Mouse (Mus musculus) gastrocnemius, postnatal 25 days (tissue): Measurements from ENCODE around the gene Ehbp1l1. TPM values are rescaled to one million over a fixed set of nuclear protein-coding genes. Genes with fewer than 3 reads are reported as not detected.
"Not testable (repeated sequence)": the region's sequence is repeated elsewhere in the genome, so short reads cannot be mapped to it uniquely, and the experiment has no call there.

Experiments
- DNase-seq: peaks from one replicate; pipeline ENCODE4 v3.0.0; 2022
- total RNA-seq, 2 experiments: library from RNA; stranded (reverse); gene quantifications; 1 replicate in 1 of 2; 2 replicates in 1 of 2; pipeline ENCODE4 v1.2.3; 2021

Gene Ehbp1l1
- total RNA-seq, 2 experiments from 2014 or later, result 241 to 266 TPM

DNA sequence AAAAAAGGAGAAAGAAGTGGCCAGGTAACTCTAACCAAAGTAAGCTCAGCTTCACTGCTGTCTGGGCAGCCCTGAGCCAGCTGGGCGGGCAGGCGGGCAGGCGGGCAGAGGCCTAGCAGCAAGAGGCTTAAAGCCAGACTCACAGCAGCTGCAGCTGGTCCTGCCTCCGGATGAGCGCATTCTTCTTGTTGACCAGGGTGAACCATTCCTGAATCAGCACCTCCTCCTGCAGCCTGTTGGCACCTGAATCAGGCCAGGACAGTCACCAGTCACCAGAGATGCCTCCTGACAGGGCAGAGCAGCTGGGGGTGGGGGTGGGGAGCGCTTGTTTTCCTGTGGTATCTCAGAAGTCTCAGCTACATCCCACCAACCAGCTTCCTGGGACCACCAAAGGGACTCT is 16.0 kb downstream of the Ehbp1l1 start:
- DNase-seq, result no peak

DNA sequence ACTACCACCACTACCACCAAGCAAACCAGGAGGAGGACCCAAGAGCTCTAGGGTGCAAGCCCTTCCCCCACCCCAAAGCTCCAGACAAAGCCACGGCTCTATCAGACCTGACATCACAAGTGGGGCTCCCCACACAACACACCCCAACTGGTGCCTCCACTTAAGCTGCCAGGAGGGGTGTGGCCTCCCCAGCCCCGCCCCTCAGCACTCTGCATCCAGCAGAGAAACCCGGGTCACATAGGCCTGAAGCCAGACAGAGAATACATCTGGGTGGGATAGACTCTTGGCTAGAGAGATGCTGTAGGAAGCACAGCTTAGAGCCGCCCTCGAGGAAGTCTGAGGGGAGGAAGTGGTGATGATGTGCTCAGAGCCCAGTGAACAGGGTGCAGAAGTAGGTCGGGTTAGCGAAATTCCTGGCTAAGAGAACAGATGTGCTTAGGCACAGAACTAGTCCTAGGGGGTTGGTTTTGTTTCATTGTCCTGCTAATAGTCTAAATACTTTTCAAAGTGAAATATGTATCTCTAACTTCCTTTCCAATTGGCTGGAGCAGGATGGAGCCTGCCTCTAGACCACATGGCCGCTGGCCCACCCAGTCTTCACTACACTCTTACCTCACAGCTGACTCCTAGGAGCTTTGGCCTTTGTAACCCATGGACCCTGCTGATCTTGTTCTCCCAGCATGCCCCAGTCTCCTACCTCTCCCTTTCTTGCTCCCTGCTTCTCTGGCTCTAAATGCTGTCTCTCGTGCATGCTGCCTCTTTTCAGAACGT is 21.1 kb downstream of the Ehbp1l1 start:
- DNase-seq, result no peak

DNA sequence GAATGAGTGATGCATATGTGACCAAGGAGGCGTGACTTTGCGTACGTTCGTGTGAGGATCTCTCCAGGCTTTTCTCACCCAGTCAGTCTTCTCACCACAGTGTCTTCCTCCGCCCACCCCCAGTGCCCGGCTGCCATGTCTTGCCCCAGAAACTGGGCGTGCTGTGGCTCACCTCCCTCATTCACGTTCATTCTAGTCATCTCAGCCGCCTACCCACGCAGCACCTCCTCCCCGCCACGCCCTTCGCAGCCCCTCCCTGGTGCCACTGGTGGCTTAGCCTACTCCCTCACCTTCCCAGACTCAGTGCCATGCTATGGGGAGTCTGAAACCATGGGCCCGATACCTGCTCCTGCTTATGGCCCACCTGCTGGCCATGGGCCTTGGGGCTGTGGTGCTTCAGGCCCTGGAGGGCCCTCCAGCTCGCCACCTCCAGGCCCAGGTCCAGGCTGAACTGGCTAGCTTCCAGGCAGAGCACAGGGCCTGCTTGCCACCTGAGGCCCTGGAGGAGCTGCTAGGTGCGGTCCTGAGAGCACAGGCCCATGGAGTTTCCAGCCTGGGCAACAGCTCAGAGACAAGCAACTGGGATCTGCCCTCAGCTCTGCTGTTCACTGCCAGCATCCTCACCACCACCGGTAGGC is 21.8 kb downstream of the Ehbp1l1 start, which contains the start of gene Kcnk7:
TSS of gene Kcnk7 (plus strand) at position 205 of the 638 bp plus-strand sequence.
- no peak for DNase-seq

DNA sequence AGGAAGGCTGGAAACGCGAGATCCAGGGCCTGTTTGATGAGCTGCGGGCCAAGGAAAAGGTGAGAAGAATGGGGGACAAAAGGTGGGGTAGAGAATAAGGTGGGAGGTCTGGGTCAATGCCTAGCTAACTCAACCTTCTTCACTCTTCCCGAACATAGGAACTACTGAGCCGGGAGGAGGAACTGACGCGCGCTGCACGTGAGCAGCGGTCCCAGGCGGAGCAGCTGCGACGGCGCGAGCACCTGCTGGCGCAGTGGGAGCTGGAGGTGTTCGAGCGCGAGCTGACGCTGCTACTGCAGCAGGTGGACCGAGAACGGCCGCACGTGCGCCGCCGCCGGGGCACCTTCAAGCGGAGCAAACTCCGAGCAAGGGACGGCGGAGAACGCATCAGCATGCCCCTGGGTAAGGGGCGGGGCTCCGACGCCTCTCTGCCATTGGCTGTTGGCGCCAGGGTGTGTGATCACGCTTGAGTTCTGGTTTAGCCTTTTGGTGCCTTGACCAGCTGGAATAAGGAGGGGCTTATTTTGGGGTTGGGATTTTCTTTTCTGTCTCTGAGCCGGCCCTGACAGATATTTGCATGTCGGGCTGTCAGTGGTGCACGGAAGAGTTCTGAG is 30.2 kb downstream of the Ehbp1l1 start:
- DNase-seq, result no peak

DNA sequence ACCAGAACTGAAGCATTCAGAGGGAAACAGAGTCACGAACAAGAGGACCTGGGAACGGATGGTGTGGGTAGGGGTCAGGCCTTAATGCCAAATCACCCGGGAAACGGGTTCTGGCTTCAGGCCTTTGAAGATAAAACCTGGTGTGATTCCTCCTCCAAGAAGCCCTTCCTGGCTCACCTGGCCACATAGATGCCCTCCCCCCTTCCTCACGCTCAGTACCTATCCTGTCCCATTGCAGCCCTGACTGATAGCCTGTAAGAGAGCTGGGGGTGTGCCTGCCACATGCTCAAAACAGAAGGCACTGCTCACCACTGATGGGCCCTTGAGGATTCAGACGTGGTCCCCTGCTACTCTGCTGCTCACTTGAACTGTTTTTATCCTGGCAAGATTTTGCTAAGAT is 32.3 kb downstream of the Ehbp1l1 start:
- no peak for DNase-seq

DNA sequence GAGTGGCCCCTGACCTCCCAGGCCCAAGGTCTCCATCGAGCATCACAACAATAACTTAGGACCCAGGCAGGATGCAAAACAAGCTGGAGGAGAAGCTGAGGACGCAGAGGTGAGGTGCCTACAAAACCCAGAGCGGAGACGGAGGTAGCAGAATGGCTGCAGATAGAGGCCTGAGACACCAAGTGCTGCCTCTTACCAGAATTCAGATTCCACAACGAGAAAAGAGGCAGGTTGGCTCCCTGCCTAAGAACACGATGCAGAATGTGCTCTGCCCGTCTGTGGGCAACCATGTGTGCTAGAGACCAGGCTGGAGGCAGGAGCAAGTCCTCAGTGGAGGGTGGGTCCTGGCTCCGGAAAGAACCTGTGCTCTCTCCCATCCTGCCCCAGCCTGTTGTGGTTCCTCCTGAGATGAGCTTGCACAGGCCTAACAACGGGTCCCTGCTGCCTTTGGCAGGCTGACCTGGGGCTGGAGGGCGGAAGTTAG is 33.2 kb downstream of the Ehbp1l1 start:
- no peak for DNase-seq

DNA sequence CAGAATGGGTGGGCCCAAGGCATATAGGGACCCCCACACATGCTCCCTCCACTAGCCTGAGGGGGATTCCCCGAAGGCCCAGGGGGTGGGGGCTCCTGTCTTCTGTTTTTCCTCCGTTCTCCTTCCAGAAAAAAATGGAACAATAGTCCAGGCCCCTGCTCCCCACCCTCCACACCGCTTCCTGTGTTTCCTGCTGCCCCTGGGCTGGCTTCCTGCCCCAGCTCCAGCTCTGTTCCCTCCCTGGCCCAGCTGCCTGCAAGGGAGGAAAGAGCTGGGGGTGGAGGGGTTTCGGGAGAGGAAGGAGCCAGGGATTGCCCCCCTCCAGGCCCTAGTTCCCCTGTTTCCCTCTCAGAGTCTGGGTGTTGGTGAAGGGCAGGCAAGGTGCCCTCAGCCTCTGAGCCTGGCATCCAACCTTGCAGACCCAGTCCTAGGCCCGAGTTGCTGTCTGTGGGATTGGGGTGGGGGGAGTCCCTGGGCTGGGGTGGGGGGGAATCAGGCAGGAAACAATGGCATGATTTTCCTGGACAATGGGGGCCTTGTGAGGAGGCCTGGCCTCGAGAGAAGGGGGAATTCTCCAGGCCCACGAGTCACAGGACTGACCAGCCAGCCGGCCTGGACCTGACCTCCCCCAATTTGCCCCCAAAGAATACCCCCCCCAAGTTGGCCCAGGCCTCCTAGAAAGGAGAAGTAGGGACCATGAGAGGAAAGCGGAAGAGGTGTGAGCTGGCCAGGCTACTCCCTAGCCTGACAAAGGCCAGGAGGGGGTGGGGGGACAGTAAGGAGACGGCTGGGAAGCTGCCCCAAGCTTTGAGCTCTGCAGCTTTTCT is 33.8 kb downstream of the Ehbp1l1 start:
- DNase-seq, result peak; percentile 75

DNA sequence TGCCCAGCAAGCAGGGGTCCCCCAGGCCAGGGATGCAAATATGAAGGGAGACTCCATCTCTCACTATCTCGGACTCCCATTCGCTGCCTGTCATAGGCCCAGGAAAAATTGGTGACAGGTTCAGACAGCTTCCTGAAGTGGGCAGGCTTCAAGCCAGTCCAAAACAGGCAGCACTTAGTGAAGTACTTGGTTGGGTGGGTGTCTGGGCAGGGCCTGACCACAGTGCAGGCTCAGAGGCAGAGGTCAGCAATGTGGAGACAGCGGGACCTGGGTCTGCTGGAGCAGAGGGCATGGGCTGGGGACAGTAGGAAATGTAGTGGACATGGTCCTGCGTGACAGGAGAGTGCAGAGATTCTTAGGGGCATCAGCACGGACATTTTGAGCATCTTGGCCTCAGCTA is 34.5 kb downstream of the Ehbp1l1 start:
- DNase-seq, result no peak

DNA sequence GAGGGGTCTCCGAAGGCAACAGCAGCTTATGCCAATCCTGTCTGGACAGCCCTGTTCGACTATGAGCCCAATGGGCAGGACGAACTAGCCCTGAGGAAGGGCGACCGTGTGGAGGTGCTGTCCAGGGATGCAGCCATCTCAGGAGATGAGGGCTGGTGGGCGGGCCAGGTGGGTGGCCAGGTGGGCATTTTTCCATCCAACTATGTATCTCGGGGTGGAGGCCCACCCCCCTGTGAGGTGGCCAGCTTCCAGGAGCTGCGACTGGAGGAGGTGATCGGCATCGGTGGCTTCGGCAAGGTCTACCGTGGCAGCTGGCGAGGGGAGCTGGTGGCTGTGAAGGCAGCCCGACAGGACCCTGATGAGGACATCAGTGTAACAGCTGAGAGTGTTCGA is 35.8 kb downstream of the Ehbp1l1 start:
- DNase-seq, result no peak

DNA sequence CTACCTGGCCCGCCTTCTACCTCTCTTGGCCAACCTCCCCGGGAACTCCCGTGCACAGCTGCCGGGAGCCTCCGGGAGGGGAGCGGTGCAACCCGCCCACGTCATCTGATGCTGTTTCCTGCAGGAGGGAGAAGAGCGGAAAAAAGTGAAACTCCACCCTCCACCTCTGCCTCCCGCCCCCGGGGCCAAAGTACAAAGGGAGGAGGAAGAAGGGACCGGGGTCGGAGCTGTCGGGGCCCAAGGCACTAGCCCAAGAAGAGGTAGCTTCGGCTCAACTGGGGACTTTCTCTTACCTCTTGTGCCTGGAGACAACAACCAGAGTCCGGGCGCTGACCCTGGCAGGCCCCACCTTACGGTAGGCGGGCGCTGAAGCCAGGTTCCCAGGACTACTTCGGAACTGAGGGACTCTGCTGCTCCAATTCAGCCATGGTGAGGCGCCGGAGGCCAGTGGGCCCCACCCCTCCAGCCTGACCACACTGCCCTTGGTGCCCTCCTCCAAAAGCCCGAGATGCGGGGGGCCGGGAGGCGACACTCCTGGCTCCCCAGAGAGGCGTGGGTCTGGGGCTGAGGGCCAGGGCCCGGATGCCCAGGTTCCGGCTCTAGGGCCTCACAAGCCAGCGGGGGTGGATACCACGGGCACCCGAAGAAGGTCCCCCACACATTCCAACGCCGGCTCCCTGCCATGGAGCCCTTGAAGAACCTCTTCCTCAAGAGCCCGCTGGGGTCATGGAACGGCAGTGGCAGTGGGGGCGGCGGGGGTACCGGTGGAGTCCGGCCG is 36.4 kb downstream of the Ehbp1l1 start:
- DNase-seq, result peak; percentile 88

DNA sequence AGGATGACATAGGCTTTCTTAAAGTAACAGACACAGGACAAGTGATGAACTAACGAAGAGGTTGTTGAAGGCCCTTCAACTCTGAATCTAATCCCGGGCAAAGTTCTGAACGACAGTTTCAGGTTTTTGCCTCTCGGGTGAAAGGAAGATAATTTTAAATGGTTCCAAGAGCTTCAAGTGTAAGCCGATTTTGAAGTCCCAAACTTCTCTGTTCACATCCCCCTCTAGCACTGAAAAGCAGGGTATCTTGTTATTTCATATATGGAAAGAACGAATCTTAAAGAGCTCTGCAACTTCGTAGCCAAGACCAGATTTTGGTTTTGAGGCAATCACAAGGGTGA is 37.1 kb downstream of the Ehbp1l1 start:
- DNase-seq, result no peak

DNA sequence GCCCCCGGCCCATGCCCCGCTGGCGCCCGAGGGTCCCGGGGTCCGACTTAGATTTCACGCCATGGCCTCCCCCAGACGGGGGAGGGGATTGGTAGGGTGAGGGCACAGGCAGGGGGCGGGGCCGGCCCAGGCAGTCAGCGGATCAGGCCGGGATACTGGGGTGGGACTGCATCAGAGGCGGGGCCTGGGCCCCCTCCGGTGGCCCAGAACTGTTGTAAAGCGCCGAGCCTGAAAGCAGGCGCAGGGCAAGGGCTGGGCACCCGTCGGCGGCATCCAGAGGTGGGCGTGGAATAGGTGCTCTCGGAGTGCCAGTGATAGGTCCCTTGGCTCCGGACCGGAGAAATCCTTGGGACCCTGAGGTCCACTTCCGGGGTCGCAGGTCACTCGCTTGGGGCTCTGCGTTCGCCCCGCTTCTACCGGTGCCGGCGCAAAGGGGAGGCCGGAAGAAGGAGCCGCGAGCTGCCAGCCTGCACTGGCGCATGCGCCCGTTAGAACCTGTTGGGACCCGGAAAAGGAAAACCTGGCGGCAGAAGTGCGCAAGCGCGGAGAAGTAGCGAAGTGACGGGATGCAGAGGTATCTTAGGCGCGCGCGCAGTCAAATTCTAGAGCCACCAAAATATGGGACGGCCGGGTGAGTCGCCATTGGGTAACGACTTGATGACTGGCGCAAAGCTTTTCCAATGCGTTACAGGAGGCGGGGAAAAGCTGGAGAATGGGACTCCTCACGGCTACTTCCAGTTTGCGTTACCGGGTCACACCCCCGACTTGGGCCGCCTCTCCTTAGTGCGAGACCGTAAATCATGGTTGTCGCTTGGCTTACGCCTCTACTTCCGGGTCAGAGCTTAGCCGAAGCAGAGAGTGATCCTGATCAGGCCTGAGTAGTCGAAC is 37.7 kb downstream of the Ehbp1l1 start, which contains the start of the genes Map3k11 and Pcnx3:
TSS of gene Map3k11 (plus strand) at position 543 of the 888 bp plus-strand sequence.
TSS of gene Pcnx3 (minus strand) at position 709 of the 888 bp plus-strand sequence.
- DNase-seq, result peak; percentile 98

DNA sequence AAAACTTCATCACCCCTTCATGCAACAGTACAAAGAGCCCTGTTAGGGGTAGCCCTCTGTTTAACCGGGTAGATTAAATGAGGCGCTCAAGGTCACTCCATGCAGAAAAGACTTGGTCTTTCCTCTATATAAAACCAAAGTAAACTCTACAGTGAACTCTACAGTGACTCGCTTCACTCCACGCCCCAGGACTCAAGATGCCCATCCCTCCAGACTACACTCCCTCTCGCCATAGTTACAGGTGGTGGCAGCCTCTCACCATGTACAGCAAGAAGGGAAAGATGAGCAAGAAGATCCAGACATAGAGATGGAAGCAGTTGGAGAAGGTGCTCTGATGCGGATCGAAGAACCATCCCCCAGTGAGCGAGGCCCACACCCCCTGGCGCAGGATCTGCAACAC is 38.4 kb downstream of the Ehbp1l1 start:
- DNase-seq, result no peak

DNA sequence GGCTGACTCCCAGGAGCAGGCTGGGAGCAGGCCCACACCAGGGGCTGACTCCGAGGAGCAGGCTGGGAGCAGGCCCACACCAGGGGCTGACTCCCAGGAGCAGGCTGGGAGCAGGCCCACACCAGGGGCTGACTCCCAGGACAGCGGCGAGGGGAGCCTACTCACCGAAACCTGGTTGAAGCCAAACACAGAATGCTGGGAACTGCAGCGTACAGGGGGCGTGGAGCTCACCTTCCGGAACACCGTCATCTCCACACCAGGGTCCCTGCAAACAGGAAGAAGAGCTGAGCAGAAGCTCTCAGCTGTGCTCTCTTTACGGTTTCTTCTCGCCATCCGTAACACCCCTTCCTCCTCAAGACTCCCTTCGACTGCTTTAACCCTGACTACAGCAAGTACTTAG is 39.2 kb downstream of the Ehbp1l1 start:
- DNase-seq, result not testable (repeated sequence)

DNA sequence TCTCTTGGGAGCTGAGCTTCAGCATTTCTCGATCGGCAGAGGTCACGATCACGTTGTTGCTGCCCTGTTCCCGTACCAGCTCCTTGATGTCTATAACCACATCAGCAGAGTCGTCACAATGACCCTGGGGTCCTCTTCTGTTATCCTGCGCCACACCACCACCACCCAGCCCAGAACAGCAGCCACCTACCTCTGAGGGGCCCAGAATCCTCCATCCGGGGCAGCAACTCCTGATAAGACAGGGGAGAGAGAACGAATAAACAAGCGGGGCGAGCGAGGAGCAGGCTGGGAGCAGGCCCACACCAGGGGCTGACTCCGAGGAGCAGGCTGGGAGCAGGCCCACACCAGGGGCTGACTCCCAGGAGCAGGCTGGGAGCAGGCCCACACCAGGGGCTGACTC is 39.7 kb downstream of the Ehbp1l1 start:
- DNase-seq, result no peak

DNA sequence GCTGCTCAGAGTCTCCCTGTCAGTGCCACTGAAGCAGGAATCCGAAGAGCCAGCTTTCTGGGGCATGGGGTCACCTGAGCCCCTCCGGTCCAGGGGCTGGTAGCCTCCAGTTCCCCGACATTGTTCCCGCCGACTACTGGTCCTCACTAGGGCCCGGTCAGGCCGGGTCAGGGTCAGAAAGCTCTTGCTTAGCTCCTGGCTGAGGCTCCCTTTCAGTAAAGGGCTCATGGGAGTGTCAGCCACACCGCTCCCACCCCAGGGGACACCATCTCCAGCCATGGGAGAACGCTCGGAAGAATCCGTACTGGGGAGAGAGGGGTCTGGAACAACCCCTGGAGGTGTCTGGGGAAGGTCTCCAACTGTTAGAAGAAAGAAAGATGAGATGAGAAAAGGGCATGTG is 40.3 kb downstream of the Ehbp1l1 start:
- DNase-seq, result no peak

DNA sequence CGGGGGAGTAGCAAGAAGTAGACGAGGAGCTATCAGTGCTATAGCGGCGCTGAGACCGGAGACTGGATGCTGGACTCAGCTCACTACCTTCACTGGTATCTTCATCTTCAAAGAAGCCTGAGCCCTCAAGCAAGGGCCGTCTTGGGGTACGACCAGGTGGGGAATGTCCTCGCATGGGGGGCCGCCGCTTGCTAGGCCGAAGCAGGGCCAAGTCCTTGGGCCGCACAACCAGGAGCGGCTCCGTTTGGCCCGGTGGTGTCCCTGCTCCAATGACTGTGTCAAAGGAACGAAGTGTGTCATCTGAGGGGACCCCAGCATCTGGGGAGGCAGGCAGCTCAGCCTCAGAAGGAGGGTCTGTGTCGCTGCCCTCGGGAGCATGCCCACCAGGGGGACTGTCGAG is 40.7 kb downstream of the Ehbp1l1 start:
- DNase-seq, result no peak

DNA sequence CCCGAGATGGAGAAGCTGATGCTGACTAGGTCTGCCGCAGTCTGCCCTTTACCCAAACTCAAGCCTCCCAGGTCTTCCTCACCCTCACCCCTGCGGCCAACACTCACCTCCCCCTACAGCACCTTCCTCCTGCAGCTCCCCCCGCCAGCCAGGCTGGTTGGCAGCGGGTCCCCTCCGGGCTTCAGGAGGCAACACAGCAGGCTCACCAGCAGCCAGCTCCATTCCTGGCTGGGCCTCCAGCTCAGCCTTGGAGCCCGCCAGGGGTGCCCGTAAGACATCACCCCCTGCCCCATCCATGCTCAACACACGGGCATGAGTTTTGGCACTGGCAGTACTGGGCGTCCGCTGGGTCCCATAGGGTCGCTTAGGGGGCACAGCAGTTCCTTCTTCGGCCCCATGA is 41.1 kb downstream of the Ehbp1l1 start:
- DNase-seq, result no peak

DNA sequence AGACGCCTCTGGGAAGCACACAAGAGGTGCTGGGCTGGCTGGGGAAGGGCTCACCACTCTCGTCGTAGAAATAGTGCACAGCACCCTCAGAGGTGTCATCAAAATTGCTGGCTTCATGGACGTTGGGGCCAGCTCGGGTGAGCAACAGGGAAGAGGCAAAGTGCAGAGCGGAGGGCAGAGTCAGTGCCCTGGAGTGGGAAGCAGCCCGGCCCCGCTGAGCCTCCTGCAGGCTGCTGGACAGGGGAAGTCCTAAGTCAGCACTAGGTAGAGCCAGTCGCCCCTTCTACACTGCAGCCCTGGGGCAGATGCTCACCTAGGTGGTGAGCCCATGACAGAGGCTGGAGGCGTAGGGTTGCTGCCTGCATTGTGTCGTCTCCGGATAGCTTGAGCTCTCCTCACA is 41.9 kb downstream of the Ehbp1l1 start:
- DNase-seq, result no peak

DNA sequence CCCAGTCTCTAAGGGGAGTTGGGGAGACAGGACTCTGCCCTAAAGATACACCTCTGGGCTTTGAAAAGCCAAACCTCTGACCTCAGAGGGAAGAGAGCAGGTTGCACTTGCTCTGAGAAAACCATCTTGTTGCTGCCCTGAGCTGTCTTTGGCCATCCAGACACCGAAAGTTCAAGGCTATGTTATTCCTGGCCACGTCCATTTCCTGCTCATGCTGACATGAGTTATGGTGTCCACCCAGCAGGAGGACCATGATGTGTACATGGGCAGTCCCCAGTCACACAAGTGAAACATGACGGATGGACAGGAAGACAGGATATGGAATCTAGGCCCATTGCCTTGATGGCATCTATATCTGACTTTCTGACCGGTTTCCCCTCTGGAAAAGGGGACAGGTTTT is 45.7 kb downstream of the Ehbp1l1 start:
- DNase-seq, result no peak
